Mouse (Mus musculus): Measurements from ENCODE around the gene Igfbp7.

Gene Igfbp7

GRCm38 (mm10) chr5:77349971-77350658 is 57.7 kb downstream of the Igfbp7 start:
- no peak for DNase-seq (ENCODE audit: low spot score)

GRCm38 (mm10) chr5:77348901-77349300 is 58.9 kb downstream of the Igfbp7 start:
- DNase-seq (ENCODE audit: low spot score) = no peak

GRCm38 (mm10) chr5:77340033-77340432 is 67.8 kb downstream of the Igfbp7 start:
- DNase-seq (ENCODE audit: low spot score) = no peak

GRCm38 (mm10) chr5:77330154-77330553 is 77.7 kb downstream of the Igfbp7 start:
- no peak for DNase-seq (ENCODE audit: low spot score)

- no peak for DNase-seq (ENCODE audit: low spot score)
These were observed 82.9 kb downstream of the Igfbp7 start for GRCm38 (mm10) chr5:77324936-77325335.

GRCm38 (mm10) chr5:77314986-77315385 is 92.9 kb downstream of the Igfbp7 start:
- DNase-seq (ENCODE audit: low spot score) = no peak

GRCm38 (mm10) chr5:77314206-77314605 is 93.6 kb downstream of the Igfbp7 start:
- no peak for DNase-seq (ENCODE audit: low spot score)

GRCm38 (mm10) chr5:77309924-77310772 is 97.7 kb downstream of the Igfbp7 start, which contains the start of the genes Noa1 and Polr2b:
Noa1 (minus strand) TSS chr5:77310084.
Polr2b (plus strand) TSS chr5:77310147.
- DNase-seq (ENCODE audit: low spot score) = peak; percentile 97

GRCm38 (mm10) chr5:77309051-77309906 is 98.6 kb downstream of the Igfbp7 start:
- DNase-seq (ENCODE audit: low spot score) = peak; percentile 63

- no peak for DNase-seq (ENCODE audit: low spot score)
These were observed 99.9 kb downstream of the Igfbp7 start for GRCm38 (mm10) chr5:77307821-77308553.

GRCm38 (mm10) chr5:77301296-77301903 is 106.4 kb downstream of the Igfbp7 start:
- no peak for DNase-seq (ENCODE audit: low spot score)

GRCm38 (mm10) chr5:77299486-77299885 is 108.4 kb downstream of the Igfbp7 start:
- DNase-seq (ENCODE audit: low spot score) = no peak
